Mouse (Mus musculus): ENCODE data around the gene Adam11.

- TF ChIP-seq CTCF (IDR thresholded peaks at IDR 0.05; ENCODE audit: low read depth) (no peak), EP300 (IDR thresholded peaks at IDR 0.05; ENCODE audit: low read depth) (no peak)
These were observed 1.0 kb downstream of the Adam11 start for GRCm38 (mm10) chr11:102762248-102762647.
